Mouse (Mus musculus) MEL (cell line): Measurements from ENCODE around the gene Smarca4.

Experiments used
- BHLHE40 ChIP-seq: IDR thresholded peaks from 2 replicates; pipeline ENCODE4 v1.6.1; 2012; ENCODE audit warnings: low read depth, mild to moderate bottlenecking, inconsistent platforms, low read length, improper control_type of control experiment, borderline replicate concordance
- CTCF ChIP-seq, 3 experiments: IDR thresholded peaks in 2 of 3; conservative IDR thresholded peaks in 1 of 3; 2 replicates each; pipeline ENCODE4 v1.5.1; 2011 to 2012; ENCODE audit warnings: low read length in 3 of 3, low read depth in 2 of 3, mild to moderate bottlenecking in 2 of 3, improper control_type of control experiment in 1 of 3, inconsistent platforms in 1 of 3, mixed read lengths in 1 of 3, moderate library complexity in 1 of 3; ENCODE audit not compliant: control insufficient read depth in 1 of 3, insufficient read depth in 1 of 3, poor library complexity in 1 of 3, severe bottlenecking in 1 of 3
- GATA1 ChIP-seq: IDR thresholded peaks from 2 replicates; pipeline ENCODE4 v1.6.1; 2011; ENCODE audit warnings: low read depth, low read length, improper control_type of control experiment
- ZKSCAN1 ChIP-seq: IDR thresholded peaks from 2 replicates; pipeline ENCODE4 v1.6.1; 2012; ENCODE audit warnings: low read depth, mild to moderate bottlenecking, inconsistent platforms, low read length, improper control_type of control experiment, moderate library complexity

- TF ChIP-seq CTCF (IDR thresholded peaks at IDR 0.05 in 2 of 3, conservative IDR thresholded peaks at IDR 0.05 in 1 of 3; ENCODE audit: control insufficient read depth in 1 of 3, insufficient read depth in 1 of 3, low read depth in 2 of 3, low read length in 3 of 3, poor library complexity in 1 of 3, severe bottlenecking in 1 of 3) (no peak), GATA1 (no peak), ZKSCAN1 (no peak), BHLHE40 (no peak)
Observed at GRCm38 (mm10) chr9:21740427-21740826, 124.5 kb downstream of the Smarca4 start.
